Mouse (Mus musculus) stomach, postnatal 0 days (tissue): Measurements from ENCODE around the gene Zbtb8b.
A peak's percentile ranks its signal among the peaks of the same experiment; 100 is the strongest.

Experiments
- CTCF ChIP-seq: IDR thresholded peaks from 2 replicates; pipeline ENCODE4 v1.5.1; 2016; ENCODE audit warnings: antibody characterized with exemption, low read depth, mild to moderate bottlenecking, moderate library complexity
- EP300 ChIP-seq: optimal IDR thresholded peaks from 2 replicates; pipeline ENCODE3; 2016; ENCODE audit warnings: antibody characterized with exemption

DNA sequence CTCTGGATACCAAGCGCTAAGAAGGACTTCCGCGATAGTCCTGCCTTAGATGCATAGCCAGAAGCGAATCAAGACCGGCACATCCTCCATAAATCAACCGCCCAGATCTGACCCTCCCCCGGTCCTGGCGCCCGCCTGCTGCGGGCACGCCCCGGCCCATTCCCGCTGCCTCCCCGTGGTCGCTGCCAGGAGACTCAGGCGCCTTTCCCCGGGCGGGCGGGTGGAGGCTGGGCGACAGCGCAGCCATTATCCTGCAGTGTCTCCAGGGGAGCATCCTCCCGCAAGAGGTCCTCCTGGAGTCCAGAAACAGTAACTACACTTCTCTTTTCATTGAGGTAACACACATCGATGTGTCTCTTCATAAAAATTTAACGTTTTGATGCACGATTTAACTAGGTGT lies 34.2 kb downstream of the Zbtb8b start:
- TF ChIP-seq CTCF, result peak; percentile 71
- no peak for TF ChIP-seq EP300
